Mouse (Mus musculus) MEL (cell line): ENCODE data around the gene Rhobtb1. TPM values are rescaled to one million over a fixed set of nuclear protein-coding genes. Genes with fewer than 3 reads are reported as not detected.

Experiments
- DNase-seq: peaks from one replicate; pipeline ENCODE4 v3.0.0; 2011; ENCODE audit warnings: low read depth, low spot score
- H3K27ac ChIP-seq: 2 replicates; pipeline ENCODE4 v1.5.1; 2012; ENCODE audit warnings: low read depth, mild to moderate bottlenecking, control low read depth, low read length, moderate library complexity; ENCODE audit not compliant: control insufficient read depth
- H3K27me3 ChIP-seq, 2 experiments: fragments of 150-350 bp in 1 of 2; sonication (generic) in 1 of 2; 2 replicates each; pipeline ENCODE4 v1.6.1; 2012; ENCODE audit warnings: low read length in 2 of 2, mild to moderate bottlenecking in 2 of 2, improper control_type of control experiment in 1 of 2, moderate library complexity in 1 of 2; ENCODE audit not compliant: insufficient read depth in 2 of 2, control insufficient read depth in 1 of 2
- H3K36me3 ChIP-seq, 2 experiments: 2 replicates each; pipeline ENCODE4 v1.6.1; 2012 to 2014; ENCODE audit warnings: low read length in 2 of 2, improper control_type of control experiment in 1 of 2, inconsistent platforms in 1 of 2, mild to moderate bottlenecking in 1 of 2; ENCODE audit not compliant: insufficient read depth in 2 of 2, control insufficient read depth in 1 of 2
- H3K4me1 ChIP-seq, 2 experiments: fragments of 150-350 bp in 1 of 2; sonication (generic) in 1 of 2; 2 replicates each; pipeline ENCODE4 v1.6.1; 2012; ENCODE audit warnings: low read length in 2 of 2, improper control_type of control experiment in 1 of 2, mild to moderate bottlenecking in 1 of 2; ENCODE audit not compliant: insufficient read depth in 2 of 2, control insufficient read depth in 1 of 2
- H3K4me3 ChIP-seq, 2 experiments: fragments of 150-350 bp in 1 of 2; sonication (generic) in 1 of 2; 2 replicates each; pipeline ENCODE4 v1.5.1; 2012; ENCODE audit warnings: low read depth in 2 of 2, low read length in 2 of 2, mild to moderate bottlenecking in 2 of 2, moderate library complexity in 2 of 2, control low read depth in 1 of 2, improper control_type of control experiment in 1 of 2; ENCODE audit not compliant: control insufficient read depth in 1 of 2, insufficient read depth in 1 of 2
- H3K79me2 ChIP-seq: 2 replicates; pipeline ENCODE4 v1.6.1; 2012; ENCODE audit warnings: mild to moderate bottlenecking, low read length, moderate library complexity; ENCODE audit not compliant: control insufficient read depth, poor library complexity, insufficient read depth
- H3K9ac ChIP-seq: 2 replicates; pipeline ENCODE4 v1.6.1; 2012; ENCODE audit warnings: low read depth, mild to moderate bottlenecking, control low read depth, low read length, moderate library complexity; ENCODE audit not compliant: control insufficient read depth, poor library complexity, severe bottlenecking
- H3K9me3 ChIP-seq: fragments of 150-350 bp; sonication (generic); replicated peaks from 2 replicates; pipeline ENCODE4 v1.6.1; 2012; ENCODE audit warnings: mild to moderate bottlenecking, low read length, improper control_type of control experiment, moderate library complexity; ENCODE audit not compliant: insufficient read depth
- CHD1 ChIP-seq: IDR thresholded peaks from 2 replicates; pipeline ENCODE4 v1.6.1; 2012; ENCODE audit warnings: low read depth, mild to moderate bottlenecking, inconsistent platforms, low read length, improper control_type of control experiment
- CHD2 ChIP-seq: IDR thresholded peaks from 2 replicates; pipeline ENCODE4 v1.6.1; 2011; ENCODE audit warnings: low read length, improper control_type of control experiment
- E2F4 ChIP-seq: IDR thresholded peaks from 2 replicates; pipeline ENCODE4 v1.6.1; 2011; ENCODE audit warnings: low read depth, low read length, improper control_type of control experiment, borderline replicate concordance
- ELF1 ChIP-seq: IDR thresholded peaks from 2 replicates; pipeline ENCODE4 v1.6.1; 2014; ENCODE audit warnings: low read depth, mild to moderate bottlenecking, inconsistent platforms, low read length, improper control_type of control experiment, moderate library complexity
- GABPA ChIP-seq: IDR thresholded peaks from 2 replicates; pipeline ENCODE4 v1.6.1; 2012; ENCODE audit warnings: low read depth, mild to moderate bottlenecking, inconsistent platforms, low read length, improper control_type of control experiment, moderate library complexity
- HCFC1 ChIP-seq: IDR thresholded peaks from 2 replicates; pipeline ENCODE4 v1.6.1; 2012; ENCODE audit warnings: low read depth, mild to moderate bottlenecking, inconsistent platforms, low read length, improper control_type of control experiment, moderate library complexity
- JUND ChIP-seq: IDR thresholded peaks from 2 replicates; pipeline ENCODE4 v1.6.1; 2011; ENCODE audit warnings: low read depth, mild to moderate bottlenecking, improper control_type of control experiment, low read length
- MAFK ChIP-seq: IDR thresholded peaks from 2 replicates; pipeline ENCODE4 v1.6.1; 2011; ENCODE audit warnings: low read depth, mild to moderate bottlenecking, low read length, improper control_type of control experiment, borderline replicate concordance
- MAX ChIP-seq: IDR thresholded peaks from 2 replicates; pipeline ENCODE4 v1.6.1; 2011; ENCODE audit warnings: low read length, improper control_type of control experiment
- MAZ ChIP-seq: IDR thresholded peaks from 2 replicates; pipeline ENCODE4 v1.6.1; 2012; ENCODE audit warnings: low read depth, mild to moderate bottlenecking, inconsistent platforms, low read length, improper control_type of control experiment
- MEF2A ChIP-seq: IDR thresholded peaks from 2 replicates; pipeline ENCODE4 v1.6.1; 2014; ENCODE audit warnings: low read depth, mild to moderate bottlenecking, inconsistent platforms, low read length, improper control_type of control experiment; ENCODE audit not compliant: poor library complexity, insufficient replicate concordance, severe bottlenecking; ENCODE audit errors: extremely low read depth
- MXI1 ChIP-seq: IDR thresholded peaks from 2 replicates; pipeline ENCODE4 v1.6.1; 2011; ENCODE audit warnings: mild to moderate bottlenecking, low read depth, low read length, improper control_type of control experiment
- MYC ChIP-seq: IDR thresholded peaks from 2 replicates; pipeline ENCODE4 v1.6.1; 2011; ENCODE audit warnings: low read depth, mild to moderate bottlenecking, low read length, improper control_type of control experiment, moderate library complexity
- NELFE ChIP-seq: IDR thresholded peaks from 2 replicates; pipeline ENCODE4 v1.6.1; 2011; ENCODE audit warnings: low read depth, low read length, improper control_type of control experiment
- POLR2AphosphoS2 ChIP-seq: IDR thresholded peaks from 2 replicates; pipeline ENCODE4 v1.6.1; 2011; ENCODE audit warnings: low read length, improper control_type of control experiment
- POLR2AphosphoS5 ChIP-seq: IDR thresholded peaks from 2 replicates; pipeline ENCODE4 v1.6.1; 2012; ENCODE audit warnings: low read depth, borderline replicate concordance, mild to moderate bottlenecking, inconsistent platforms, low read length, moderate library complexity, mixed read lengths
- RAD21 ChIP-seq: IDR thresholded peaks from 2 replicates; pipeline ENCODE4 v1.6.1; 2011; ENCODE audit warnings: mild to moderate bottlenecking, low read depth, low read length, improper control_type of control experiment
- RCOR1 ChIP-seq: IDR thresholded peaks from 2 replicates; pipeline ENCODE4 v1.6.1; 2012; ENCODE audit warnings: low read depth, mild to moderate bottlenecking, inconsistent platforms, low read length, improper control_type of control experiment
- SIN3A ChIP-seq: IDR thresholded peaks from 2 replicates; pipeline ENCODE4 v1.6.1; 2012; ENCODE audit warnings: low read length, improper control_type of control experiment, inconsistent platforms
- TAL1 ChIP-seq: IDR thresholded peaks from 2 replicates; pipeline ENCODE4 v1.6.1; 2012; ENCODE audit warnings: mild to moderate bottlenecking, inconsistent platforms, low read length, moderate library complexity, mixed read lengths
- TCF12 ChIP-seq: IDR thresholded peaks from 2 replicates; pipeline ENCODE4 v1.6.1; 2014; ENCODE audit warnings: low read depth, mild to moderate bottlenecking, inconsistent platforms, low read length, improper control_type of control experiment, moderate library complexity
- UBTF ChIP-seq: IDR thresholded peaks from 2 replicates; pipeline ENCODE4 v1.6.1; 2012; ENCODE audit warnings: low read depth, mild to moderate bottlenecking, inconsistent platforms, low read length, improper control_type of control experiment, moderate library complexity, borderline replicate concordance; ENCODE audit not compliant: insufficient read depth
- USF1 ChIP-seq: IDR thresholded peaks from 2 replicates; pipeline ENCODE4 v1.6.1; 2014; ENCODE audit warnings: low read depth, mild to moderate bottlenecking, inconsistent platforms, low read length, improper control_type of control experiment, moderate library complexity
- ZKSCAN1 ChIP-seq: IDR thresholded peaks from 2 replicates; pipeline ENCODE4 v1.6.1; 2012; ENCODE audit warnings: low read depth, mild to moderate bottlenecking, inconsistent platforms, low read length, improper control_type of control experiment, moderate library complexity
- ZMIZ1 ChIP-seq: IDR thresholded peaks from 2 replicates; pipeline ENCODE4 v1.6.1; 2012; ENCODE audit warnings: low read depth, mild to moderate bottlenecking, inconsistent platforms, low read length, improper control_type of control experiment, moderate library complexity
- ZNF384 ChIP-seq: IDR thresholded peaks from 2 replicates; pipeline ENCODE4 v1.6.1; 2012; ENCODE audit warnings: low read depth, mild to moderate bottlenecking, inconsistent platforms, low read length, improper control_type of control experiment
- polyA plus RNA-seq, 2 experiments: library from polyadenylated mRNA; stranded (reverse) in 1 of 2; unstranded in 1 of 2; fragments of >175 nt in 1 of 2; fragments of >200 nt in 1 of 2; gene quantifications; 2 replicates each; pipeline versions ENCODE4 v1.2.1 to v1.2.4; 2012; ENCODE audit warnings: low replicate concordance in 2 of 2, low read depth in 1 of 2; ENCODE audit not compliant: insufficient read length in 2 of 2, insufficient read depth in 1 of 2, missing spikeins in 1 of 2
- total RNA-seq: library from RNA; depleted of rRNA; stranded (reverse); fragments of 300-350 nt; gene quantifications from 2 replicates; pipeline ENCODE4 v1.2.3, GENCODE M21; 2012

Rhobtb1 gene
- total and polyA plus RNA-seq, 3 experiments, result not detected

DNA sequence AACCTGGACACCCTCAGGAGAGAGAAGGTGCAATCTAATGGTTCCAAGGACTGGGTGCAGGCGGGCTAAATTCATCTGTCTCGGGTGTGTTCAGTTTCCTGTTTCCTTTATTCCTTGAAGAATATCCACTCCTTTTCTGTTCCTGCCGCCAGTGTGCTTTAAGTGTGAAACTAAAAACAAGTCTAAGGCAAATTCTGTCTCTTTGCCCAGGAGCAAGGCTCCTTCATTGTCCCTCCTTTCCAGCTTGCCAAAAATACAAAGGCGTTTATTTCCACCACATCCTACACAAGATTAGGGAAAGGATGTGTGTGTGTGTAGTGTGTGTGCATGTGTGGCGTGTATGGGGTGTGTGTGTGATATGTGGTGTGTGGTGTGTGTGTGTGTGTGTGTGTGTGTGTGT, 11.3 kb downstream of the Rhobtb1 start:
- Histone ChIP-seq H3K27me3 (no peaks in the 10 kb centered on the region), H3K9me3 (no peaks in the 10 kb centered on the region), H3K27ac (no peak overlapping the region), H3K36me3 (no peaks in the 10 kb centered on the region), H3K4me3 (no peak overlapping the region), H3K4me1 (no peaks in the 10 kb centered on the region), H3K79me2 (no peaks in the 10 kb centered on the region), H3K9ac (no peak overlapping the region)
- no peak for DNase-seq
- TF ChIP-seq USF1, result no peak
- no peak for TF ChIP-seq TAL1
- no peak for TF ChIP-seq ZMIZ1
- no peak for TF ChIP-seq NELFE
- no peak for TF ChIP-seq SIN3A
- no peak for TF ChIP-seq CHD2
- no peak for TF ChIP-seq RAD21
- no peak for TF ChIP-seq POLR2AphosphoS5
- TF ChIP-seq MAFK, result no peak
- no peak for TF ChIP-seq ZNF384
- no peak for TF ChIP-seq ELF1
- TF ChIP-seq GABPA, result no peak
- TF ChIP-seq MAX, result no peak
- no peak for TF ChIP-seq JUND
- no peak for TF ChIP-seq MXI1
- no peak for TF ChIP-seq E2F4
- no peak for TF ChIP-seq MAZ

- no peaks in the 10 kb centered on the region for H3K36me3 ChIP-seq
- no peak for TF ChIP-seq E2F4
- TF ChIP-seq MAFK, result no peak
- TF ChIP-seq HCFC1, result no peak
- TF ChIP-seq TCF12, result no peak
- no peak for TF ChIP-seq MYC
- TF ChIP-seq MEF2A, result no peak
- TF ChIP-seq POLR2AphosphoS2, result no peak
- no peak for TF ChIP-seq JUND
- no peak for TF ChIP-seq UBTF
- TF ChIP-seq ZKSCAN1, result no peak
- TF ChIP-seq CHD1, result no peak
- TF ChIP-seq RCOR1, result no peak
- no peak for TF ChIP-seq ELF1
- TF ChIP-seq, all 39 proteins: peak for 0
- no peaks in the 10 kb centered on the region for H3K4me1 ChIP-seq
- DNase-seq, result no peak
- H3K9me3 ChIP-seq, result no peaks in the 10 kb centered on the region
- no peak overlapping the region for H3K4me3 ChIP-seq
- H3K27ac ChIP-seq, result no peak overlapping the region
- no peak overlapping the region for H3K9ac ChIP-seq
- no peaks in the 10 kb centered on the region for H3K27me3 ChIP-seq
- H3K79me2 ChIP-seq, result no peaks in the 10 kb centered on the region
These were observed 12.0 kb downstream of the Rhobtb1 start for GRCm38 (mm10) chr10:69163216-69163615.
